Mouse (Mus musculus) embryonic facial prominence, embryonic 15.5 days (tissue): ENCODE results near the gene Slc6a4. TPM values are rescaled to one million over a fixed set of nuclear protein-coding genes. Genes with fewer than 3 reads are reported as not detected.

ENCODE experiments used
- ATAC-seq: fragments of 200-750 bp; cut with Nextera tagmentation; 2 replicates; pipeline ENCODE4 v1.8.0; 2017; ENCODE audit warnings: low read depth, moderate TSS enrichment; ENCODE audit not compliant: insufficient number of reproducible peaks, low FRiP score, low TSS enrichment
- H3K27ac ChIP-seq: fragments of 300-500 bp; sonication (generic); replicated peaks from 2 replicates; pipeline ENCODE4 v1.5.1; 2015; ENCODE audit warnings: mild to moderate bottlenecking, inconsistent platforms
- H3K27me3 ChIP-seq: fragments of 300-500 bp; sonication (generic); 2 replicates; pipeline ENCODE4 v1.6.1; 2015; ENCODE audit warnings: inconsistent platforms
- H3K36me3 ChIP-seq: fragments of 300-500 bp; sonication (generic); 2 replicates; pipeline ENCODE4 v1.6.1; 2015; ENCODE audit warnings: mild to moderate bottlenecking, inconsistent platforms
- H3K4me1 ChIP-seq: fragments of 300-500 bp; sonication (generic); 2 replicates; pipeline ENCODE4 v1.6.1; 2015; ENCODE audit warnings: inconsistent platforms
- H3K4me2 ChIP-seq: fragments of 300-500 bp; sonication (generic); replicated peaks from 2 replicates; pipeline ENCODE4 v1.6.1; 2015; ENCODE audit warnings: mild to moderate bottlenecking, inconsistent platforms
- H3K4me3 ChIP-seq: fragments of 300-500 bp; sonication (generic); replicated peaks from 2 replicates; pipeline ENCODE4 v1.5.1; 2015; ENCODE audit warnings: mild to moderate bottlenecking, inconsistent platforms
- H3K9ac ChIP-seq: fragments of 300-500 bp; sonication (generic); 2 replicates; pipeline ENCODE4 v1.6.1; 2015; ENCODE audit warnings: inconsistent platforms
- H3K9me3 ChIP-seq: fragments of 300-500 bp; sonication (generic); replicated peaks from 2 replicates; pipeline ENCODE4 v1.6.1; 2016; ENCODE audit warnings: inconsistent platforms
- WGBS: fragments of 180-500 bp; shearing (Covaris S2); methylation state at CpG from one replicate; pipeline ENCODE4 v1.1.7; 2015; 5-methylcytosine and 5-hydroxymethylcytosine counted together
- microRNA counts: library from miRNA; unstranded; fragments of <30 nt; microRNA quantifications from one replicate; lab custom pipeline; 2016
- microRNA-seq: library from miRNA; unstranded; fragments of <30 nt; microRNA quantifications from one replicate; pipeline ENCODE4, GENCODE M21; 2016; ENCODE audit warnings: borderline number of aligned reads
- polyA plus RNA-seq: library from polyadenylated mRNA; unstranded; fragments of >200 nt; fragmentation: Nextera tagmentation; extraction: Ambion mirVana; gene quantifications from 2 replicates; pipeline ENCODE4 v1.2.1, GENCODE M21; 2015

Gene Slc6a4
- polyA plus RNA-seq, 1 experiment from 2014 or later: 3.8 TPM

DNA sequence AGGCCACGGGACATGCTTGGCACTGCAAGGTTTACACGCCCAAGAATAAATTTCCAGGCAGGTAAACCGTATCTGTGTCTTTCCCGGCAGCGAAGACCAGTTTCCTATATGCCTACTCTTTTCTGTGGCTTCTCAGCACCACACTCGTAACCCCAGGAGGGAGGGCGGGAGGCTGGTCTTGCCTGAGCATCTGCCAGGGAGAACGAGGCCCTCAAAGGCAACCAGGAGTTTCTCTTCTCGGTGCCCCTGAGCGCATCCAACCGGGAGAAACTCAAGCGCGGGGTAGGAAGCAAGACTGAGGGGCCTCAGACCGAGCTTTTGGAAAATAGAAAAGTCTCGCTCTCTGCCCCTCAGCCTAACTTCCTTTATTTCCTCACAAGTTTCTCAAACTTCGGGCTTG lies 79.4 kb downstream of the Slc6a4 start:
- H3K27me3 ChIP-seq: peaks cover 8% of the 10 kb centered on the region; the same call in 1 of the 2 replicates
- H3K4me3 ChIP-seq: peak overlapping the region; percentile 80
- no peak for ATAC-seq
- H3K36me3 ChIP-seq: peaks cover 31% of the 10 kb centered on the region
- peak overlapping the region; percentile 75 for H3K9ac ChIP-seq
- H3K4me2 ChIP-seq: peak overlapping the region; percentile 79
- H3K9me3 ChIP-seq: no peaks in the 10 kb centered on the region
- H3K27ac ChIP-seq: peak overlapping the region; percentile 93
- H3K4me1 ChIP-seq: peaks cover 7% of the 10 kb centered on the region
- 2% methylated on average over 16 of the region's 16 CpGs for WGBS

- peak; percentile 95 for ATAC-seq
- peaks cover 7% of the 10 kb centered on the region for H3K4me1 ChIP-seq
- peaks cover 25% of the 10 kb centered on the region for H3K36me3 ChIP-seq
- H3K27ac ChIP-seq: peak within 1 kb of the TSS; percentile 93
- peak within 1 kb of the TSS; percentile 79 for H3K4me2 ChIP-seq
- 5% methylated on average over 48 of the region's 48 CpGs for WGBS
- peak within 1 kb of the TSS; percentile 80 for H3K4me3 ChIP-seq
- peaks cover 8% of the 10 kb centered on the region; the same call in 1 of the 2 replicates for H3K27me3 ChIP-seq
- H3K9ac ChIP-seq: peak within 1 kb of the TSS; percentile 75
- no peaks in the 10 kb centered on the region for H3K9me3 ChIP-seq
Observed at GRCm38 (mm10) chr11:77078273-77079134, 80.1 kb downstream of the Slc6a4 start, which contains the start of gene Nsrp1. Gene Nsrp1 (minus strand): TSS chr11:77078435.

DNA sequence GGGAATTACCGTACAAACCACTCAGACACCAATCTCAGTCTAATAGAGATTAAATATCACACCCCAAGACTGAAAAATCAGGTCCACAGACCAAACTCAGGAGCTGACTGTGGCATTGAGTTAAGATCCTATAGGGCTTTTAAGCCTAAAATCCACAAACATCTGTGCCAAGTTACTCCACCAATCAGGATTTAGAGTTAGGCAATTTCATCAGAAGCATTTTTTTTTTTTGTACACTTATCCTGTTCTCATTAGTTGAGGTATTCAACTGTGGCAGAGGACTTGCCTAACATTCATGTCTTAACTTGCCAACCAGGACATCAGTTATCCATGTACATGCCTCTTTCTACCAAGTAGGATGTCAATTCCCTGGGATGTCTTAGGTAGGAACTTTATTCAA lies 81.0 kb downstream of the Slc6a4 start:
- no peak overlapping the region for H3K9ac ChIP-seq
- ATAC-seq: no peak
- H3K4me3 ChIP-seq: no peak overlapping the region
- WGBS: 71% methylated on average over 1 of the region's 1 CpGs
- H3K4me2 ChIP-seq: no peak overlapping the region
- H3K9me3 ChIP-seq: no peaks in the 10 kb centered on the region
- peaks cover 7% of the 10 kb centered on the region for H3K4me1 ChIP-seq
- H3K36me3 ChIP-seq: peaks cover 18% of the 10 kb centered on the region
- peaks cover 8% of the 10 kb centered on the region; the same call in 1 of the 2 replicates for H3K27me3 ChIP-seq
- H3K27ac ChIP-seq: no peak overlapping the region

MicroRNA genes within 50 kb of the gene (microRNA counts, 519-probe panel; counts per million panel counts)
- 2,888 counts per million, percentile 69 among the panel's probes with 10 or more counts for microRNA mmu-miR-423-3p (lab: Ali Mortazavi, UCI)
- 2,826 counts per million, percentile 67 among the panel's probes with 10 or more counts for microRNA mmu-miR-423-5p (lab: Ali Mortazavi, UCI)

Small RNA genes lying within 50 kb of the gene (microRNA-seq; reads per million reads assigned to microRNA genes)
- 4,502 reads per million, percentile 88 among the genes with 10 or more reads in this experiment for gene Mir423

Other genes starting within 250 kb of the Slc6a4 start
- gene Gosr1, start 235.0 kb upstream of the Slc6a4 start, polyA plus RNA-seq: 24.6 and 25.4 TPM in 2 replicates
- 10.8 and 11.5 TPM in 2 replicates for gene Cpd, start 151.6 kb upstream of the Slc6a4 start, polyA plus RNA-seq
- gene Tmigd1, start 96.4 kb upstream of the Slc6a4 start, polyA plus RNA-seq: 1.5 and 1.8 TPM in 2 replicates
- 170 and 171 TPM in 2 replicates for gene Blmh, start 73.8 kb upstream of the Slc6a4 start, polyA plus RNA-seq
- gene Nsrp1, start 79.8 kb downstream of the Slc6a4 start, polyA plus RNA-seq: 78.2 and 81.2 TPM in 2 replicates
- 0.38 and 0.79 TPM in 2 replicates for gene Efcab5, start 190.4 kb downstream of the Slc6a4 start, polyA plus RNA-seq
- gene Ssh2, start 217.7 kb downstream of the Slc6a4 start, polyA plus RNA-seq: 8.2 and 9.5 TPM in 2 replicates